Mouse (Mus musculus) liver, adult (tissue): ENCODE measurements around the gene Acbd3.

Experiments used
- GATA4 ChIP-seq: IDR thresholded peaks from 2 replicates; pipeline ENCODE4 v1.6.1; 2014; ENCODE audit warnings: mild to moderate bottlenecking, low read length; ENCODE audit not compliant: insufficient replicate concordance

Acbd3 gene

DNA sequence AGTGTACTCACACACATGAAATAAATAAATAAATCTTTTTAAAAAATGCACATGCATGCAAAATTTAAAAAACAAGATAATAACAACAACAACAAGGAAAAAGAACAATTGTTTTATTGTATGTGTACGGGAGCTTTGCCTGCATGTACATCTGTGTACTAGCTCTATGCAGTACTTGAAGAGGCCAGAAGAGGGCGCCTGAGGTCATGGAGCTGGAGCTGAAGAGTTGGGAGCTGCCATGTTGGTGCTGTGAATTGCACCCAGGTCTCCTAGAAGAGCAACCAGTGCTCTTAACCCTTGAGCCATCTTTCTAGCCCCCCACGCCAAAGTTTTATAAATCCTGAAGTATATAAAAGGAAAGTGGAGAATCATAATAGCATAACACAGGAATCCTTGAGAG, 48.8 kb downstream of the Acbd3 start:
- no peak for TF ChIP-seq GATA4

GRCm38 (mm10) chr1:180775317-180775716, 49.5 kb downstream of the Acbd3 start:
- TF ChIP-seq GATA4: no peak

DNA sequence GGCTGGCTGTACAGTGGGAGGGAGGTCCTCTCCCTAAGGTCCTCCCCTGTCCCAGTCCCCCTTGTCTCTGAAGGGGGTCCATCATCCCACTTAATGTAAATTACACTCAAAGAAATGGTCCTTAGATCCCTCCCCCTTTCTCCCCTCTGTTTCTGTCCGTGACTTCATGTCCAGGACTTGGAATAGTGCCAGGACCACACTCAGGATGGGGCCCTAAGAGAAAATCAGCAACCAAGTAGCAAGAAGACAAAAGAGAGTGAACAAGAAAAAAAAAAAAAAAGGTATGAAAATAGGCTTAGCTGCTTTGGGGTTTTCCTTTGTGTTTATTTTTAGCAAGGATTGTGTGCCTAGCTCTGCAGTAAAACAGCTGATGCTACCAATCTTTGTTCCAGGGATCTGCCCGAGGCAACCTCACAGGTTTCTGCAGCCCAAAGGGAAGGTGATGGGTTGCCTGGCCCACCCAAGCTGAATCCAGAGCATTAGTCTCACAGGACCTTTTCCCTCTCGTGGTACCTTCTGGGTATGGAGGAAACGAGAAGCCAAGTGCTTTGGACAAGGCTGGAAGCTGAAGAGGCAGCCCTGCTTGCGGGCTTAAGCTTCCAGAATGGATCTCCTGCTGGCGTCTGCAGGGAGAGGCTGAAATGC, 50.1 kb downstream of the Acbd3 start:
- no peak for TF ChIP-seq GATA4

DNA sequence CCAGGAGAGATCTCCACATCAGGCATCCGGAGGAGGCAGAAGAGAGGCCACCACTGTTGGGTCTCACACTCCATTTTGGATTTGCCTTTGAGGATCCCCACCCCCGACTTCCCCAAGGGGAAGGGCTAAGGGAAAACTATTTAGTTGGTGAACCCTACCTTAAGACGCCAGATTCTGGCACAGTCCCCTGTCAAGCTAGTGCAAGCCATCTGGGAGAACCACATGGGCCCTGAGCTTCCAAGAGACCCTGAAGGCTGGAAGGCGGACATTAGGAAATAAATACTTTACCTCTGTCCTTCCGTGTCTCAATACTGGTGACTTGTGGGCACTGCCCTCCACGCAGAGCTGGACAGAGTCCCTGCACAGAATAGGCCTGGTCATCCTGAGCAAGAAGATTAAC, 50.7 kb downstream of the Acbd3 start:
- TF ChIP-seq GATA4: no peak

DNA sequence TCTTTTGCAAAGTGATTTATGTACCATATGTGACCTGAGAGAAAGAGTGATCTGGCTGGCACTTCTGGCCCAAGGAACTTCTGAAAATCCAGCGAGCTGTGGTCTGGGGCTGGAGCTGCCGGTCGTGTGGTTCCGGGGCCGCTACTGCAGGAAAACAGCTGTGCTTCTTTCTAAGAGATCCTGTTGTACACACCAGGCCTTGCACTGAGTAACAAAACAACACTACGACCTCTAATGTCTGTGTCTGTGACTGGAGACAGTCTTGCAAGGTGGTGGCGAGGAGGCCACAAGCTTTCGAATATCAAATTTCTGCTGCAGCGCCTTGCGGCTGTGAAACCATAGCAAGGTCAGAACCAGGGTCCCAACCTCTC, 51.4 kb downstream of the Acbd3 start:
- TF ChIP-seq GATA4: no peak

- peak; percentile 19; the same call in 1 of the 2 replicates for TF ChIP-seq GATA4
Observed at GRCm38 (mm10) chr1:180777660-180778402, 52.0 kb downstream of the Acbd3 start.

GRCm38 (mm10) chr1:180778403-180778754, 52.5 kb downstream of the Acbd3 start:
- TF ChIP-seq GATA4: no peak

GRCm38 (mm10) chr1:180778941-180779340, 53.1 kb downstream of the Acbd3 start:
- TF ChIP-seq GATA4: no peak

- no peak for TF ChIP-seq GATA4
Observed at GRCm38 (mm10) chr1:180780291-180780690, 54.4 kb downstream of the Acbd3 start.

DNA sequence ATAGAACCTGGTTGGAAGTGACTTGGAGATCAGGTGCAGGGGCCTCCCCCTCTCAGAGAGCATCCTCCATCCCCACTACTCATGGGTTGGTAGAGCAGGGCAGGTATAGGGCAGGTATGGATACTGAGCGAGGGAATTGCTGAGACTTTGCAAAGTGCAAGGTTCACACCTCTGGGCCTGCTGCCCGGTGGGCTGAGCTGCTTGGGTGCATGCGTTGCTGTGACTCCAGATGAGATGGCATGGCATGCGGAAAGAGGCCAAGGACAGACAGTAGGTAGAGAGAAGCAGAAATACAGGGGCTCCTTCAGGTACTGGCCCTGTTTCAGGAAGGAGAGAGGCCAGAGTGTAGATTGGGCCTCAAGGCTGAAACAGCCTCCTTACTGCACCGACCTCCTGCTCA, 55.4 kb downstream of the Acbd3 start:
- no peak for TF ChIP-seq GATA4

DNA sequence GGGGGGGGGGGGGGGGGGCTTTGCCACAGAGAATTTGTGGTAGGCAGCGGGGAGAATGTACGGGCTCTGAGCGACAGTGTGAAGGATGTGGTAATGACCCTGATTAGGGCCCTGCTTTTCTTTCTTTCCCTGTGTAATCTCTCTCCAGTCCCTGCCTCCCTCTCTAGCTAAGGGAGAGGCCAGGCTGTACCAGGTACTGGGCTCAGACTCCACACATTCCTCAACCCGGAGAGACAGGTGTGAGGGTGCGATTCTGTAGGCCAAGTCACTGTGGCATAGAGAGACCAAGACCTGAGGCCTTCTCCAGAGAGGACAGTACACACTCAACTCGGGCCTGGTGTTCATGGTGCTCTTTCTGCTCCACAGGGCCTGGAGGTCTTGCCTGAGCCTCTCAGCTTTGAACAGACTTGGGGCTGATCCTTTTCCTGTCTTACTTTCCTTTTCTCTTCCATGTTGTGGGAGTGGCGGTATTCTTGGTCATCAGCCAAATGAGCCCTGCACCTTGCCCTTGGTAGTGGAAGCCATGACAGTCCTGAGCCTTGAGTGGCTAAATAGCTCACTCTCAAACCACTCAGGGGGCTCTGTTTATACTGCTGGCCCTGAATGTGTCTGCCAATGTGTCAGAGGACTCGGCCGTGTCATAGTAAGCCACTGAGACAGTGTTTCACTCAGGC, 57.2 kb downstream of the Acbd3 start:
- TF ChIP-seq GATA4: no peak

- TF ChIP-seq GATA4: no peak
Observed at GRCm38 (mm10) chr1:180783580-180783928, 57.7 kb downstream of the Acbd3 start.

DNA sequence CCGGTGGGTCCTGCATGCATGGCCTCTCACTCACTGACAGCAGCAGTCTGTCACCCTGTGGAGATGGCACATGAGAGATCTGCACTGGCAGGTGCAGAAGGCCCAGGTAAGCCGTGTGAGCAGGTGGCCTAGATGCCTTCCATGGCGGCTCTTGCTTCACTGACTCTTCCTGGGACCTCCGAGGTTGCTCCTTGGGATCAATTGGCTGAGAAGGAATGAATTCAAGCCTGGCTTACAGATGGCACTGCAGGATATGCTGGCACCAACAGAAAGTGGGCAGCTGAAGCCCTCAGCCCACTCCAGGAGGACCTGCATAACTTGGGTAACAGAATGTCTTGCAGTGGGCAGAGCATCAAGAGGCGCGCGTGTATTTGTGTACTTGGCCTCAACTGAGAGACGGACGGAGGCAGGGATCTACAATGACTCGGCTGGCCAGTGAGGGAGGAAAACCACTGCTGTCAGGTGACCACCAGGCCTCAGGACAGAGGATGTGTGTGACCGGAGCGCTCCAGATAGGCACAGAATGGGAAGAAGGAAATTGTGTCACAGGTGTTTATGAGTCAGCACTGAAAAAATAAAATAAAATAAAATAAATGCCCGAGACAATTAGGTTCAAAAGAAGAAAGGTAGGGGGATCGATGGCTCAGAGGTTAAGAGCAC, 66.1 kb downstream of the Acbd3 start:
- TF ChIP-seq GATA4: no peak

DNA sequence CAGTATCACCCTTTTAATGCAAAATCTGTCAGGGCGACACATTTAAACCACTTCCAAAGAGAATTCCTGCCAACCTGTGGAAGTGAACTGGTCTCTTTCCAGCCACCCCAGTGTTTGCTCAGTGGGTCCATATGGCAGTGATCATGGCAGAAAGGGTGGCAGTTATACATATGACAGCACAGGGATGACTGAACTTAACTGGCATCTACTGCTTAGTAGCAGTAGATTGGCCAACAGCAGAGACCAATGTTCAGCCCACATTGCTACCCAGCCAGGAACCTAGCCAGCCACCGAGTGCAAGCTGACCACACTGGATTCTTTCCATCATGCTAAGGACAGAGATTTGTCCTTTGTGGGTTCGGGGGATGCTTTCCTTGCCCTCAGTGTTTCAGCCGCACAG, 67.0 kb downstream of the Acbd3 start:
- no peak for TF ChIP-seq GATA4

- TF ChIP-seq GATA4: no peak
Observed at GRCm38 (mm10) chr1:180793445-180794117, 67.7 kb downstream of the Acbd3 start.
